Mouse (Mus musculus): ENCODE measurements around the gene Cmtm4.
A peak's percentile ranks its signal among the peaks of the same experiment; 100 is the strongest.
"Not testable (repeated sequence)": the region's sequence is repeated elsewhere in the genome, so short reads cannot be mapped to it uniquely, and the experiment has no call there.

Cmtm4 gene

DNA sequence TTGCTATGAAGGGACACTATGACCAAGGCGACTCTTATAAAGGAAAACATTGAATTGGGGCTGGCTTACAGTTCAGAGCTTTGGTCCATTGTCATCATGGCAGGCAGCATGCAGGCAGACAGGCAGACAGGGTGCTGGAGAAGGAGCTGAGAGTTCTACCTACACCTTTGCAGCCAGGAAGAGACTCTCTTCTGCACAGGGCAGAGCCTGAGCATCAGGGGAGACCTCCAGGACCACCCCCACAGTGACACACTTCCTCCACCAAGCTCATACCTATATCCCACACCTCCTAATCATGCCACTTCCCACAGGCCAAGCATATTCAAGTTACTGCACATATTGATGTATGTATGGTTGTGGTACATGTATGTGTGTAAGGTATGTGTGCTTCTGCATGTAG lies 58.8 kb downstream of the Cmtm4 start:
- peak; percentile 68 for DNase-seq

DNA sequence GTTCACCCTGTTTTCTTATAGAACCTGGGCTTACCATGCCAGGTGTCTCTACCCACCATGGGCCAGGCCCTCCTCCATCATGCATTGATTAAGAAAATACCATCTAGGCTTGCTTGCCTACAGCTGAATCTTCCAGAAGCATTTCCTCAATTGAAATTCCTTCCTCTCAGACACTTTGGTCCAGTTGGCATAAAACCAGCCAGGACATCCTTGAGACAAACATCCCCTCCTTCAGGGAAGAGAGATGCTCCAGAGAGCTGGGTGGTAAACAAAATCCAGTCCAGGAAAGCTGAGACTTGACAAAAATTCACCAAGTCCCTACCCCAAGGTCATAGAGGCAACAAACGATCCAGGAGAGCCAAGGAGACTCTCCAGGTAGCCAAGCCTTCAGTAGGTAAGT lies 61.4 kb downstream of the Cmtm4 start:
- no peak for DNase-seq

DNA sequence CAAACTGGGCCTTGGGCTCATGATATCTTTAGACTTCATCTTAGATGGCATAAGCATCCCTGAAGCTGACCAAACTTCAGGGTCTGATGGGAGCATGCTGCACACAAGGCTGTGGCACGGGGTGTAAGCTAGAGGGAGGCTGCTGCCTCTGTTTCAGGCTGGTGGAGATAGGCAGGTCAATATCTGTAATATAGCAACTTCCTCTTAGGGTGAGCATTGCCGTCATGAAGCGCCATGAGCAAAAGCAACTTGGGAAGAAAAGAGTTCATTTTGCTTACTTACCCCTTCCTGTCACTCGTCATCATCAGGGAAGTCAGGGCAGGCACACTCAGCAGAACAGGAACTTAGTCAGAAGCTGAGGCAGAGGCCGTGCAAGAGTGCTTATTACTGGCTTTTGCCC lies 61.8 kb downstream of the Cmtm4 start:
- peak; percentile 90 for DNase-seq

DNA sequence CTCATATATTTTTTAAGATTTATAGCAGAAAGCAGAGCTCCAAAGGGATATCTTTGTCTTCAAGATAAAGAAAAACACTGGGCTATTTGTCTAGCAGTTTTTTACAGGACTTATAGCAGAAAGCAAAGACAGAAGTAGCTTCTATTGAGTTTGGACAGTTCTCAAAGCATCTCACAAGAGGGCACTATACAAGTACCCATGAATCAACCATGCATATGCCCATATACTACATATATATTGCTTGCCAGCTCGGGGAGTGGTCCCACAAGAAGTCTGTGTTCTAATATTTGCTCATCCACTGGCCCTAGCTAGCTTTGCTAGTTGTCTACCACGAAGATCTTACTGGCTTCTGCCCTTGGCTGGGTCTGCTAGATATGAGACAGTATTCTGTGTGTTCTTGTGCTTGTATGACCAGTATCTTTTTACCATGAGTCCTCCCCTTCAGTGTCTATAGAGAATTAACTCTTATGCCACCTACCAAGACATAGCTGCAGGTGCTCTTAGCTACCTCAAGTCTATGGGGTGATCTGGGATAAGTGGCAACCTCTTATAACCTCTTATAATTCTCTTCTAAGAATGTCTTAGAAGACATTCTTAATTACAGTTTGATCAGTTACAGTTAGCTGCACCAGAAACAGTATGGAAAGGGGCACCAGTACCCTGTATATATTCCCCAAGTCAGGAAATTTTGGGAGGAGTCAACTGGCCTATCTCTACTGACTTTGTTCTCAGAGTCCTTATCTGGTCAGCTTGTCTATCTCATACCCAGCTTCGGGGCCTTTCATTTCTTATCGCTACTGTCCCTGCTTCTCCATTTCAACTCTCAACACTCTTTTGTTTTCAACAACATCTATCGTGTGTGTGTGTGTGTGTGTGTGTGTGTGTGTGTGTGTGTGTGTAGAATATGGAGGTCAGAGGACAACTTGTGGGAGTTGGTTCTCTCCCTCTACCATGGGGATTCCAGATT lies 62.7 kb downstream of the Cmtm4 start:
- DNase-seq = peak; percentile 42

DNA sequence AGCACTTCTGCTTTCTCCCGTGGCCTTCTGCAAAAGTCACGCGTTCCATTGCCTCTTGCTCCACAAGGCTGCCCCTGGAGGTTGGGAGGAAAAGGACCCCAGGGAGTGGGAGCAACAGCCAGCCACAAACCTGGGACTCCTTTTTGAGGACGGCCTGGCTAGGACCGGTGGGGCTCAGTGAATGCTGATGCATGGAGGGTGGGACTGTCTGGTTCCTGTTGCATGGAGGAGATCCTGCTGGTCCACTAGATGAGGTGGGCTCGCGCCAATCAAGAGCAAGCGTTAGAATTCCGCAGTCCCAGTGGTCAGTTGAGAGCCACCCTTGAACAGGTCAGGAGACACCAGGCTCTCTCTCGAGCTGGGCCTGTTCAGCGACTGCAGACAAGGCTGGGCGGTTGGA lies 73.7 kb downstream of the Cmtm4 start, which contains the start of gene Cmtm2b:
Gene Cmtm2b, plus strand, starts transcription at position 301 of the 400 bp plus-strand sequence.
- not testable (repeated sequence) for DNase-seq

- not testable (repeated sequence) for DNase-seq
Observed at GRCm38 (mm10) chr8:104321267-104321666, 74.3 kb downstream of the Cmtm4 start, which contains the start of gene Gm11020. Gm11020 (plus strand) TSS chr8:104321567.

DNA sequence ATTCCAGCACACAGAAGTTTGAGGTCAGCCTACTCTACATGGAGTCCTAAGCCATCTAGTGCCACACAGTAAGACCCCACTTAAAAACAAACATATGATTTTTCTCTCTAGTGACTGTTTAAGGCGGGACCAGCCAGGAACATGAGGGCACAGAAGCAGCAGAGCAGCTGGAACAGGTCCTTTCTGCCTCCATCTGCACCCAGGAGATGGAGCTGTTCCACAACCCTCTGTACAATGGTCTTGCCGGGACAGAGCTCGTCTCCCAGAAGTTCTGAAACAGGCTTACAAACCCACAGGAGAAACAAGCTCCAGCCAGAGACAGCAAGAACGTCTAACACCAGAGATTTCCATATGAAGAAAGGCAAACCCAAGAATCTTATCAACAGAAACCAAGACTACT lies 82.3 kb downstream of the Cmtm4 start:
- peak; percentile 85 for DNase-seq

- DNase-seq = peak; percentile 63
Observed at GRCm38 (mm10) chr8:104312023-104312422, 83.6 kb downstream of the Cmtm4 start.

DNA sequence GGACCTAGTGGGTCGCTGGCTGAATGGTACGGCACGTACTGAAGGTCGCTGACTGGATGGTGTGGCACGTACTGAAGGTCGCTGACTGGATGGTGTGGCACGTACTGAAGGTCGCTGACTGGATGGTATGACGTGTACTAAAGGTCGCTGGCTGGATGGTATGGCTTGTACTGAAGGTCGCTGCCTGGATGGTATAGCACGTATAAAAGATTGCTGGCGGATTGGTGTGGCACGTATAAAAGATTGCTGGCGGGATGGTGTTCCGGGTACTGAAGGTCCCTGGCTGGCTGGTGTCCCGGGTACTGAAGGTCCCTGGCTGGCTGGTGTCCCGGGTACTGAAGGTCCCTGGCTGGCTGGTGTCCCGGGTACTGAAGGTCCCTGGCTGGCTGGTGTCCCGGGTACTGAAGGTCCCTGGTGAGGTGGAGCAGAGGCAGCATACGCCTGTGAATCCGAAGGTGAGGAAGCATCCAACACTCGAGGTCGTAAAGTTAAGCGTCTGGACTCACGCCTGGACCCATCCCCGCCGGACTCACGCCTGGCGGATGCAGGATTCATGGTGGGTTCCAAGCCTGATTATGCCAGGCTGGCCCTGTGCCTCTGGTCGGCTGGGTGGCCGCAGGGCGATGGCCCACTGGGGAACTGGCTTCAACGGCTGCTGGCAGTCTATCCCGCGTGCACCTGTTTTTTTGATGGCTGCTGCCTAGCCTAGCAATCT lies 86.0 kb downstream of the Cmtm4 start, which contains the start of the genes Gm45711 and Cmtm1:
Gene Gm45711, minus strand, starts transcription at position 641 of the 715 bp plus-strand sequence.
Gene Cmtm1, minus strand, starts transcription at position 705 of the 715 bp plus-strand sequence.
- DNase-seq = peak; percentile 97

DNA sequence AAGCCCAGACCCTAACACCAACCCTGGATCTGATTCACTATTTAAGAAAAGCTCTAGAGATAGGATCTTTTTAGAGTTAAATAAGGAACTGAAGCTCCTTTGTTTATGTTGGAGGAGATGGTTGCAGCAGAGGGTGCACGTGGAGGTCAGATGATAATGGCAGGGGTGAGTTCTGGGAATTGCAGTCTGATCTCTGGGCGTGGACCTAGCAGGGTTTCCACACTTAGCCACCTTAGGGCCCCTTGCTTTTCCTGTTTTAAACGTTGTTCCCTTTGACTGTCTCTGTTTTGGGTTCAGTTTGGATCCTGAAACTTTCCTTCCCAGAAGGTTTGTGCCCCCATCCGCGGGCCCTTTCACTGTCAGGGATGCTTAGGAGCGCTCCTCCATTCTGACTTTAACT lies 87.3 kb downstream of the Cmtm4 start:
- DNase-seq = peak; percentile 76

GRCm38 (mm10) chr8:104304962-104305361 lies 90.6 kb downstream of the Cmtm4 start:
- no peak for DNase-seq

DNA sequence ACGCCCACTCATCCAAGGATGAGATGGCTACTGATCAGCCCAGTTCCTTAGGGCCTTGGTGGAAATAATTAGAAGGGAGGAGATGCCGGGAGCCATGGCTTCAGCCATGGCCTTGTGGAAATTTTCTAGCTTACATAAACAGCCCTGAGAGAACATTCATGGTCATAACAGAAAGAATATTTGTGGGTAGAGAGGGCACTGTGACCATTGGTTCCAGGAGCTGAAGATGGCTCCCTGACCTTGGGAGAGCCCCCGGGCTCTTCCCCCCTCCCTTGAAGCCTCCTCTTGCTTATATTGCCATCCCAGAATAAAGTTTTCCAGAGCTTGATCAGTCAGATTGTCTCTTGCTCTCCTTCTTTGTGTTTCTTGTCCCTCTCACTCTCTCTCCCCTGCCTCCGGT lies 93.1 kb downstream of the Cmtm4 start:
- DNase-seq = not testable (repeated sequence)

DNA sequence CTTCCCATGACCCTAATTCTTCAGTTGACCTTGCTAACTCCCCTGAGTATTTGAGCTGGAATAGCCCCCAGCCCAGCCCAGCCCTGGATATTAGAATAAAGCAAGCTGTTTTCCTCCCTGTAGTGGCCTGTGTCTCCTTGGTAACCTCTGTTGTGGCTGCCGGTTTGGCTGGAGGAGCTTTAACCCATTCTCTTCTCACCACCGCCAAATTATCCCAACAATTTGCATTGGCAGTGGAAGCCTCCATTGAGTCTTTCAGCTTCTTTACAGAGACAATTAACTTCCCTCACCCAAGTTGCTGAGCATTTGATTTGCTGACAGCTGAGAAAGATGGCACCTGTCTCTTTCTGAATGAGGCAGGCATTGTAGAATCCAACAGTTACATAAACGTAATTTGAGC lies 94.0 kb downstream of the Cmtm4 start:
- not testable (repeated sequence) for DNase-seq

Measured in heart, adult 11 months (tissue).